Mouse (Mus musculus) erythroblast, embryonic 14.5 days (primary cell): Measurements from ENCODE around the gene Sprr1b. TPM values are rescaled to one million over a fixed set of nuclear protein-coding genes. Genes with fewer than 3 reads are reported as not detected.
"Not testable (repeated sequence)": the region's sequence is repeated elsewhere in the genome, so short reads cannot be mapped to it uniquely, and the experiment has no call there.

Experiments used
- H3K27me3 ChIP-seq: 2 replicates; pipeline ENCODE4 v1.6.1; 2012; ENCODE audit warnings: inconsistent platforms; ENCODE audit not compliant: control insufficient read depth
- H3K36me3 ChIP-seq: 2 replicates; pipeline ENCODE4 v1.6.1; 2012; ENCODE audit warnings: mild to moderate bottlenecking, inconsistent platforms; ENCODE audit not compliant: control insufficient read depth
- H3K4me1 ChIP-seq: 2 replicates; pipeline ENCODE4 v1.6.1; 2012; ENCODE audit warnings: inconsistent platforms; ENCODE audit not compliant: control insufficient read depth
- H3K4me3 ChIP-seq: replicated peaks from 2 replicates; pipeline ENCODE3; 2012; ENCODE audit warnings: moderate library complexity, mild to moderate bottlenecking, inconsistent platforms
- H3K9me3 ChIP-seq: 2 replicates; pipeline ENCODE4 v1.6.1; 2012; ENCODE audit warnings: low read length, inconsistent platforms, mixed read lengths; ENCODE audit not compliant: control insufficient read depth
- GATA1 ChIP-seq: IDR thresholded peaks from 2 replicates; pipeline ENCODE4 v1.6.1; 2012; ENCODE audit warnings: low read length, inconsistent platforms, mixed read lengths
- TAL1 ChIP-seq: IDR thresholded peaks from 3 replicates; pipeline ENCODE4 v1.6.1; 2012; ENCODE audit warnings: low read length, inconsistent platforms, mixed read lengths
- polyA plus RNA-seq: library from polyadenylated mRNA; stranded (reverse); fragments of >175 nt; gene quantifications from 2 replicates; pipeline ENCODE4 v1.2.3, GENCODE M21; 2012

The Sprr1b gene
- not detected in 2 replicates for polyA plus RNA-seq

DNA sequence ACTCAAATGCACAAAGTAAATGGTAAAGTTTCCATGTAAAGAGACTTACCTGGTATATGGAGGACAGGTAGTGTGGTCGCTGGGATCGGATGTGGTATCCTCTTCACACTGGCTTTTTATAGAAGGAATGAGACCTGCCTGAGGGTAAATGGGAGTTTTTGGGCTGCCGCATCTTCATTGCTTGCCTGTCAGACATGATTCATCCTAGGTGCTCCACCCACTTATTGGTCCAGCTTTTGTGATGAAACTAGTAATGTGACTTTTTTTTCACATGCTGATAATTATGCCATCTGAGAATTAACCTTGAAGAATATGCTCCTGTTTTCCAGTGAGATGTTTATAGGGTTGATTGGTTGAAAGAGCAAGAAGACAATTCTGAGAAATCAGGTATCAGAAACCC lies at the start of gene Sprr1b:
TSS of gene Sprr1b (minus strand) at position 101 of the 400 bp plus-strand sequence.
- Histone ChIP-seq H3K4me1 (no peaks in the 10 kb centered on the region), H3K4me3 (no peak within 1 kb of the TSS), H3K36me3 (no peaks in the 10 kb centered on the region), H3K9me3 (no peaks in the 10 kb centered on the region), H3K27me3 (no peaks in the 10 kb centered on the region)
- TF ChIP-seq GATA1 (no peak), TAL1 (no peak)

DNA sequence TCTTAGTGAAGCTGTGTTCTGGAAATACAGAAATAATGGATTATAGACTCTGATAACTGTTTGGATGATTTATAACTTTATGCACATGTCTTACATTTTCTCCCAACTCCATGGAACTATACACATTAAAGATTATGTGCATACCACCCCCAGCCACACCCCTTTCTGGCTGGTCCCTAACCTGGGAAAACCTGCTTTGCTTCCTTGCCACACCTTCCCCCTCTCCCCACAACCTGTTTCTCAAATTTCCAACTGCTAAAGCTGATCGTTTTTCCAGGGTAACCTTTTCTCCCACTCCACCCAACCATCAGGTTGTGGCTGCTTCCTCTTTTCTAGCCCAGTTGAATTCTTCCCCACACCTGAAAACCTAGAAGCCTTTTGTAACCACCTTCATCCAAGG lies 47.7 kb upstream of the Sprr1b start:
- Histone ChIP-seq H3K27me3 (no peaks in the 10 kb centered on the region), H3K4me3 (no peak overlapping the region), H3K9me3 (no peaks in the 10 kb centered on the region), H3K4me1 (no peaks in the 10 kb centered on the region), H3K36me3 (no peaks in the 10 kb centered on the region)
- TF ChIP-seq TAL1 (no peak), GATA1 (no peak)

DNA sequence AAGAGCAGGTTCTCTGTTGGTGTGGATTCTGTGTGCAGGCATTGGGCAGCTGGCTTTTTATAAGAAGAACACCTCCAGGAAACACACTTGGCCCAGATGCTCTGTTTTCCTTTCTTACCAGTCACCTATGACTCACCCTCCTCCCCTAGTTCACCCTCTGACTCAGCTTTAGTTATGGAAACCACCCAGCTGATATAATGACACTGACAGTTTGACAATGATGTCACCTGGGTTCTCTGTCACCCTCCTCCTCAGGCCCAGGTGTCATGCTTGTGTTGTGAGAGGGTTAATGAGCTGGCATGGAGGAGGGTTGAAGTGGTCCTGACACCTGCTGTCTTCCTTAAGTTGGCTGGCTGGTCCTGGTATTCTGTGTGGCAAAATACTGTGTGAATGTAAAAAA lies 47.3 kb upstream of the Sprr1b start, which contains the start of gene Sprr1a:
TSS of gene Sprr1a (minus strand) at position 33 of the 400 bp plus-strand sequence.
- Histone ChIP-seq H3K4me1 (no peaks in the 10 kb centered on the region), H3K9me3 (no peaks in the 10 kb centered on the region), H3K36me3 (no peaks in the 10 kb centered on the region), H3K4me3 (no peak within 1 kb of the TSS), H3K27me3 (no peaks in the 10 kb centered on the region)
- TF ChIP-seq TAL1 (no peak), GATA1 (no peak)

DNA sequence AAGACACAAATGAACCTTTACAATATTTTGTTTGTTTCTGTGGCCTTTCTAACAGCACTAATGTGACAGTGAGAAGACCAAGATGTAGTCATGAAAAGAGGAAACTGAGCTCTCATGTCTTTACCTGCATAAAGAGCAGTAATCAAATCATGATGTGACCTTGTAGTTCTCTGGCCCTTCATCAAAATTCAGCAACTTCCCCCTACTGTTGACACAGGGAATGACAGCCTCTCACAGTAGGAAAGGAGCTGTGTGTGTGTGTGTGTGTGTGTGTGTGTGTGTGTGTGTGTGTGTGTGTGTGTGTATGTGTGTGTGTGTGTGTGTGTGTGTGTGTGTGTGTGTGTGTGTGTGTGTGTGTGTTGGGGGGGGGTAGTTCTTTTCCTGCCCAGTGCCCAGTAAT lies 42.7 kb upstream of the Sprr1b start:
- H3K4me3 ChIP-seq, H3K9me3 ChIP-seq, H3K4me1 ChIP-seq, H3K27me3 ChIP-seq, H3K36me3 ChIP-seq: not testable (repeated sequence)

DNA sequence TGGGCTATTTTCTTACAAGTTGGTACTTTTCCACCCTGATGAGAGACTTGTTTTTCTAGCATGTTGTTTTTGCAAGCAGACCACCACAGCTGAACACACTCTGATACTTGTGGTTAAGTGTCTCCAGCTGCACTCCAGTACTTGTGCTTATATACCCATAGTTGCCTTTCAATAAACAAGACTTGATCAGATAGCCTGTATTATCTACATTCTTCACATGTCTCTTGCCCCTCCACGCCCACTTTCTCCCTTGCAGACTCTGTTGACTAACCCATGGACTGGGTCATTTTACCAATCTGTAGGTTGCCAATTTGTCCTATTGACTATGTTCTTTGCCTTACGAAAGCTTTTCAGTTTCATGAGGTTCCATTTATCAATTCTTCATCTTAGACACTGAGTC lies 31.5 kb upstream of the Sprr1b start:
- TF ChIP-seq GATA1 (no peak), TAL1 (no peak)
- H3K27me3 ChIP-seq = no peaks in the 10 kb centered on the region
- H3K4me1 ChIP-seq = no peaks in the 10 kb centered on the region
- H3K9me3 ChIP-seq = no peaks in the 10 kb centered on the region
- H3K4me3 ChIP-seq = no peak overlapping the region
- no peaks in the 10 kb centered on the region for H3K36me3 ChIP-seq

DNA sequence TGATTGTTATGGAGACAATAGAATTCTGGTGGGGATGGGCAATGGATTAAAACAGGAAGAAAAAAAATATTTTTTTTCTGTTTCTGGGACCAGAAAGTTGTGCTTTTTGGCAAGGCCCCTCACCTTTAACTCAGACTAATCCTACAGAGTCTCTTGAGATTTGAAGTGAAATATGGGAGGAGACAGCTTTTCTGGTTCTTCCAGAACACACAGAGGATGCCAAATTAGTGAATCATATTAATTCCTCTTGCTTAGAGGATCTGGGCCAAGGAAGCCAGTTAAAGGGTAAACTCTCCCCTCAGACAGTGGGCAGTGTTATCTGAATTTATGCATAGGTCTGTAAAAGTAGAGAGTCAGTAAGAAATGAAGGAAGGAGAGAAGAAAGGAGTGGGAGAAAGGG lies 28.8 kb upstream of the Sprr1b start:
- TF ChIP-seq GATA1 = no peak
- no peak for TF ChIP-seq TAL1

DNA sequence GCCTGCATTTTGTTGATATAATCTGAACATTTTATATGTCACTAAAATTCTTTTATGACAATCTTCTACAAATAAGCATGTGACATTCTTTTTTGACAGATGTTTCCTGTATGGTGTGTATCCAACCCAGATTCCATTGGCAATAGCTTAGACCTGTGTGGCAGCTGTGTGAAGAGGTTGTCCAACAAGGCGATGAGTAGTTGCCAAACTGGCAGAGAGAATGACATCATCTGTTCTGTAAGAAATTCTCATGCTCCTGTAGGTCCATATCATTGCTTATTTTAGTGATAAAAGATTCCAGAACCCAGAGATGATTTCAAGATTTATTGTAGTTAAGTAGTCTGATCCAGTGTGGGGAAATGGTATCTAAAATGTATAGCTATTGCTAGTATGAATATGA lies 28.0 kb upstream of the Sprr1b start:
- H3K4me1 ChIP-seq = no peaks in the 10 kb centered on the region
- TF ChIP-seq TAL1 (no peak), GATA1 (no peak)
- H3K27me3 ChIP-seq = no peaks in the 10 kb centered on the region
- H3K4me3 ChIP-seq = no peak overlapping the region
- H3K36me3 ChIP-seq = no peaks in the 10 kb centered on the region
- no peaks in the 10 kb centered on the region for H3K9me3 ChIP-seq

More for the DNA sequence above, 28.8 kb upstream of the Sprr1b start:
- no peaks in the 10 kb centered on the region for H3K27me3 ChIP-seq
- H3K9me3 ChIP-seq = no peaks in the 10 kb centered on the region
- no peaks in the 10 kb centered on the region for H3K36me3 ChIP-seq
- H3K4me1 ChIP-seq = no peaks in the 10 kb centered on the region
- no peak overlapping the region for H3K4me3 ChIP-seq

DNA sequence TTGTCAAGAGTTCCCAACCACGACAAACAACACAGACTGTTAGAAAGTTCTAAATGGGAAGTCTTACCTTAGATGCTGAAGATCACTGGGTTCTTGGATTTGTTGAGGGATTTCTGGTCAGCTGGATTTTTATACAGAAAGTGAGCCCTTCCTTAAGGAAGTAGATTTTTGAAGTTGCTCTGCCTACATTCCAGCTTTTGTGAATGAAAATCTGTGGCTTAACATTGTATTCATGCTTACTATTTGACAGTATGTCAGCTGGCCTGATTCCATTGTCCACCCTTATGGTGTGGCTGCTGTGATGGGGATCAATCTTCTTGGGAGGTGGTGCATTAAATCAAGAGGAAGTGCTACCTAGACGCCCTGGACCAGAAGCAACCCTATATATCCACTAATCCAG lies 20.0 kb upstream of the Sprr1b start, which contains the start of gene Sprr3:
TSS of gene Sprr3 (minus strand) at position 101 of the 400 bp plus-strand sequence.
- Histone ChIP-seq H3K4me1 (no peaks in the 10 kb centered on the region), H3K9me3 (no peaks in the 10 kb centered on the region), H3K27me3 (no peaks in the 10 kb centered on the region), H3K4me3 (no peak within 1 kb of the TSS), H3K36me3 (no peaks in the 10 kb centered on the region)
- TF ChIP-seq GATA1 = no peak
- TF ChIP-seq TAL1 = no peak

DNA sequence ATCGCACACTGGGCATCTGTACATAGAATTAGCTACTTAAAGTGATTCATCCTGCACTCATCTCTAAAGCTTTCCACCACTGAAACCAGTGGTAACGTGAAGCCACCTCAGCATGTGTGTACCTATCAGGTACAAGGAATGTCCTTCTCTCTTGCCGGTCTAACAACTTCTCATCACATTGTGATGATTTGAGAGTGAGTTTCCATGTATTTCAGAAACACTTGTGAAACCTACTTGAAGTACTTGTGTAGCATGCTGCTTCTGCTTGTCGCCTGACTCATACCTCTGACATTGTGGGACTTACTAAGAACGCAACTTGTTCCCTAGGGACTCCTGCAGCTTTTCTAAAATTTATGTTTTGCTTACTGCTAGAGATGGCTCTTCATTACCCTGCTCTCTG lies 16.6 kb upstream of the Sprr1b start:
- no peaks in the 10 kb centered on the region for H3K36me3 ChIP-seq
- H3K9me3 ChIP-seq = no peaks in the 10 kb centered on the region
- TF ChIP-seq TAL1 = no peak
- no peak for TF ChIP-seq GATA1
- H3K4me3 ChIP-seq = no peak overlapping the region
- H3K4me1 ChIP-seq = no peaks in the 10 kb centered on the region
- no peaks in the 10 kb centered on the region for H3K27me3 ChIP-seq

DNA sequence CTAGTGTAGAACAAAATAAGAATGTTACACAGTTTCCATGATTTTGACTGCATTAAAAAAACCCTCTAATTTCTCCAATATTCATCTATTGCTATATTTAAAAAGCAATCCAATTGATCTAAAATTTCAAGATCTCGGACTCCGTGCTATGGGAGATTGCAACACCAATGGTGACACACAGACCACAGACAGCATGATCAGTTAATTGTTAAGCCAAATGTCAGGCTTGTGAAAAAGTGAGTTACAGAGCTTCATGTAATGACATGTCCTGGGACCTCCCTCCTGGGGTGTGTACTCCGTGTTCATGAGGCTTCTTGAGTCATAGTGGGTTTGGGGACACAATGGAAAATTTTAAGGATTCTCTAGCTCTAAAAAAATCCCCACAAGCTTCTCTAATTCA lies 1.6 kb upstream of the Sprr1b start:
- Histone ChIP-seq H3K4me1 (no peaks in the 10 kb centered on the region), H3K27me3 (no peaks in the 10 kb centered on the region), H3K36me3 (no peaks in the 10 kb centered on the region), H3K9me3 (no peaks in the 10 kb centered on the region), H3K4me3 (no peak overlapping the region)
- no peak for TF ChIP-seq GATA1
- no peak for TF ChIP-seq TAL1
